Mouse (Mus musculus) left cerebral cortex, postnatal 36 days (tissue): ENCODE results near the gene Gm45234. TPM values are rescaled to one million over a fixed set of nuclear protein-coding genes. Genes with fewer than 3 reads are reported as not detected.

ENCODE experiments used
- DNase-seq, 2 experiments: peaks; one replicate each; pipeline ENCODE4 v3.0.0; 2021 to 2022; ENCODE audit warnings: low spot score in 2 of 2, mixed read lengths in 1 of 2
- intact Hi-C: fragments of 180-260 bp; cut with DNase I; formaldehyde crosslinking; loops from one replicate; pipeline ENCODE4 v1.15.1; 2025
- microRNA-seq: library from miRNA; unstranded; fragments of <30 nt; microRNA quantifications from one replicate; pipeline ENCODE4 v1.2.0, GENCODE M21; 2022
- total RNA-seq, 2 experiments: library from RNA; stranded (reverse); gene quantifications; 2 replicates each; pipeline ENCODE4 v1.2.3; 2021

The Gm45234 gene
- total RNA-seq, 2 experiments from 2014 or later, result not detected

- intact Hi-C loops, result no loop called here
- DNase-seq, result peak in 1 of 2 experiments; percentile 54
Measured at GRCm38 (mm10) chr6:124694166-124694955, 61.5 kb downstream of the Gm45234 start.

GRCm38 (mm10) chr6:124693243-124693981 lies 62.4 kb downstream of the Gm45234 start:
- intact Hi-C loops, result no loop called here
- DNase-seq, result no peak

DNA sequence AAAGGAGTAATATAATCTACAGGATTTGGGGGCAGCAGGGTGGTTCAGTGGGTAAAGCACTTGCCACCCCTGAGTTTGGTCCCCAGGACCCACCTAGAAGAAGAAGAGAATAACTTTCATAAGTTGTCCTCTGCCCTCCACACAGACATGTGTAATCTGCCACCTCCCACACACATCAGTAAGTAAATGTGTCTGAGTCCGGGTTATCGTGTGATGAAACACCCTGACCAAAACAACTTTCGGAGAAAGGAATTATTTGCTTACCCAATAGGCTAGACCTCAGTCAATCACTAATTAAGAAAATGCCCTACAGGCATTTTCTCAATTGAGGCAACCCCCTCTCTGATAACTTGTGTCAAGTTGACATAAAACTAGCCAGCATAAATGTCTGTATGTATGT lies 65.3 kb downstream of the Gm45234 start:
- DNase-seq, result no peak
- intact Hi-C loops, result no loop called here

Small RNA genes within 50 kb of the gene (microRNA-seq; reads per million reads assigned to microRNA genes)
- gene Mir141, result not detected
- gene Mir200c, result 16.7 reads per million, percentile 37 among the genes with 10 or more reads in this experiment

Other genes with a start within 250 kb of the Gm45234 start
- 1 to 10 TPM; 1.3 to 1.4 TPM for gene C1ra, start 243.6 kb downstream of the Gm45234 start, total RNA-seq
- gene C1s1, start 213.7 kb downstream of the Gm45234 start, total RNA-seq, result 1 to 10 TPM; 1.2 to 2.5 TPM
- gene C1rb, start 185.7 kb downstream of the Gm45234 start, total RNA-seq, result under 1 TPM; 0.15 to 0.23 TPM
- gene C1s2, start 119.9 kb downstream of the Gm45234 start, total RNA-seq, result under 1 TPM in 1 of 2 experiments, not detected in 1; 0.32 TPM
- 10 to 100 TPM; 20.9 to 23.0 TPM for gene Lpcat3, start 93.0 kb downstream of the Gm45234 start, total RNA-seq
- 10 to 100 TPM; 41.8 to 45.9 TPM for gene Emg1, start 43.8 kb downstream of the Gm45234 start, total RNA-seq
- gene Phb2, start 43.7 kb downstream of the Gm45234 start, total RNA-seq, result 100 to 1,000 TPM; 113 to 127 TPM
- 1 to 10 TPM; 3.7 to 6.6 TPM for gene Ptpn6, start 17.3 kb downstream of the Gm45234 start, total RNA-seq
- 100 to 1,000 TPM; 285 to 313 TPM for gene Grcc10, start 14.6 kb downstream of the Gm45234 start, total RNA-seq
- gene Atn1, start 503 bp upstream of the Gm45234 start, total RNA-seq, result 100 to 1,000 TPM; 162 to 175 TPM
- 1,000 to 10,000 TPM; 1,042 to 1,110 TPM for gene Eno2, start 13.7 kb upstream of the Gm45234 start, total RNA-seq
- 1 to 10 TPM; 1.7 to 1.8 TPM for gene Lrrc23, start 23.7 kb upstream of the Gm45234 start, total RNA-seq
- 1 to 10 TPM; 4.9 TPM for gene Spsb2, start 52.6 kb upstream of the Gm45234 start, total RNA-seq
- 100 to 1,000 TPM; 736 to 850 TPM for gene Tpi1, start 58.3 kb upstream of the Gm45234 start, total RNA-seq
- gene Usp5, start 73.5 kb upstream of the Gm45234 start, total RNA-seq, result 100 to 1,000 TPM; 191 to 199 TPM
- 1 to 10 TPM; 1.5 to 1.8 TPM for gene Cdca3, start 73.5 kb upstream of the Gm45234 start, total RNA-seq
- under 1 TPM in 1 of 2 experiments, not detected in 1; 0.30 TPM for gene Gnb3, start 84.3 kb upstream of the Gm45234 start, total RNA-seq
- 10 to 100 TPM; 12.6 to 37.2 TPM for gene P3h3, start 101.7 kb upstream of the Gm45234 start, total RNA-seq
- gene Gpr162, start 108.0 kb upstream of the Gm45234 start, total RNA-seq, result 100 to 1,000 TPM; 218 to 235 TPM
- 1 to 10 TPM; 5.4 to 5.8 TPM for gene Cd4, start 132.2 kb upstream of the Gm45234 start, total RNA-seq
- gene Lag3, start 155.7 kb upstream of the Gm45234 start, total RNA-seq, result 1 to 10 TPM; 2.7 to 3.1 TPM
- gene Ptms, start 164.1 kb upstream of the Gm45234 start, total RNA-seq, result 1,000 to 10,000 TPM in 1 of 2 experiments, 100 to 1,000 TPM in 1; 913 to 1,047 TPM
- 100 to 1,000 TPM; 606 to 697 TPM for gene Mlf2, start 175.4 kb upstream of the Gm45234 start, total RNA-seq
- gene Cops7a, start 209.5 kb upstream of the Gm45234 start, total RNA-seq, result 100 to 1,000 TPM; 153 to 170 TPM
- gene Pianp, start 240.7 kb upstream of the Gm45234 start, total RNA-seq, result 100 to 1,000 TPM; 179 to 184 TPM